Mouse (Mus musculus) kidney, postnatal 10 days (tissue): ENCODE measurements at regions not wholly inside any gene's neighbourhood (a gene's known extent, or its start where the extent isn't known, plus 50 kb on each side); places are given as distances from the start of the nearest gene placed in this dataset.
"Not testable (repeated sequence)": the region's sequence is repeated elsewhere in the genome, so short reads cannot be mapped to it uniquely, and the experiment has no call there.

Experiments used
- DNase-seq: peaks from one replicate; pipeline ENCODE4 v3.0.0; 2021; ENCODE audit warnings: mixed read lengths

DNA sequence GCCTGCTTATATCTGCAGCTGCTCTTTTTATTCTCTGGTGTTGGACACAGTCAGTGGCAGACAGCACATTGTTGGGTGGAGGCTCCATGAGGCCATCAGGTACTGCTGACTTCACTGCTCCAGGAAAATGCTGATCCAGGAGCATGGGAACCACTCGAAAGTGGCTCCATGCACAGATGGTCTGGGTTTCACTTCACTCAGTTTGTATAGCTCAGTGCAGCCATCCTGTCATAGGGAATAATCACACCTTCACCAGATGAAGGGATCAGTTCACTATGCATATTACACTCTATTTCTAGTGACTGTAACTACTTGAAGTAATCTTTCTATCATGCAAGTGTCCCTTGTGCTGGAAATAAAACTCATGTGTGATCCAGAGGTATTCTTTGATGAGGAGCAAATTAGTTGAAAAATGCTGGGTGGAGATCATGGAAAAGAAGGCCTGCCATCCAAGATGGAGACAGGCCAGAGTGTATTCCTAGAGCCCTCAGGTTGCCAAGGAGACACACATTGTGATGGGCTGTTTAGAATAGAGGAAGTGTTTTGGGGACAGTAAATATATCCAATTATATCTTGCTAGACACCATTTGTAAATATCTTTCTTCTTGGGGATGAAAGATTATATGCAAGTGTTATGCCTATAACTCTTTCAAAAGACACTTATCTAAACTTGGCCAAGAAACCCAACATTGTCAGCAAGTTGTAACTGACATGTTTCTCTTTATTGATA lies 103.7 kb upstream of the Arhgap42 start:
- no peak for DNase-seq

DNA sequence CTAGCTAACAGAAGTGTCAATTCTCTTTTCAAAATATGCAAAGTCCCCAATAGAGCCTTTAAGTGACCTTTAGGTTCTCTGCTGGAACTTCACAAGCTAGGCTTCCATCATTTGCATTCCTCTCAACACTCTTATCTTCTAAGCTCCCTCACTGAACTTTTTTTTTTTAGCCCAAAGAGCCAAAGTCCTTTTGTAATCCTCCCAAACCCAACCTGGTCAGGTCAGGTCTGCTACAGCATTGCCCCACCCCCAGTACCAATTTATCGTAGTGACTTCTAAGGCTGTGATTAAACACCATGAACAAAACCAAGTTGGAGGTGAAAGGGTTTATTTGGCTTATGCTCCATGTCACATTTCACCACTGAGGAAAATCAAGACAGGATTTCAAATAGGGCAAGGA lies 79.7 kb upstream of the Arhgap42 start:
- no peak for DNase-seq

DNA sequence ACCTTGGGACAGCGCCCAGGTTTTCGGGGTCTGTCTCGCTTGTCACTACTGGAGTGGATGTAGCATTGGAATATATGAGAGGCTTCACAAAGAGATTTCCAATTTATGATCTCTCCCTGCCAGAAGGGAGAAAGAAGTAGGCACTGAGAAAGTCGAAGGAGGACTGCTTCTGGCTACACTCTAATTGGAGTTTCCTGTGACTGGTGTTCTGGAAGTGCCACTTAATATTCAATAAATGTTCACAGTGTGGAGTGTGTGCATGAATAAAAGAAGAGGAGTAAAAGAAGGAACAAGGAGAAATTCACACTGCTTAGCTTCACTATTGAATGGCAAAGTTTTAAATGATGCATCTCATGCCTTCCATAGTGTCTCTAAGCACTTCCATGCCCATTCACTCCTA lies 77.1 kb upstream of the Arhgap42 start:
- DNase-seq = no peak

DNA sequence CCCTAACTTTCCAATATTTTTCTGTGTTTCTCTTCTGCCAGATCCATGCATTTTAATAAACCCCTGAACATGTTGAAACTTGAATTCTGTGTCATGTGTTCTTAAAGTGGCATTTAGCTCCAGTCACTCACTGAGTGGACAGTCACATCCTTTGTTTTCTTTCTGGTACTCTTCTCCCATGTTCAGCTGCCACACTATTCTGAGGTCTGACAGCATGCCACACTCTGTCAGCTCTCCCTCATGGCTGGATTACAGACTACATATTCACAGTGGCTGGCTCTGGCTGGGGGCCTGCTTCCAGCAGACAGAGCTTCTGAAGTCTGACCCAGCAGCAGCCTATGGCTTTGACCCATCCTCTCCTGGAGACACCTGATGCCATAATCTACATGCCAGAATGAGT lies 73.4 kb upstream of the Arhgap42 start:
- no peak for DNase-seq

DNA sequence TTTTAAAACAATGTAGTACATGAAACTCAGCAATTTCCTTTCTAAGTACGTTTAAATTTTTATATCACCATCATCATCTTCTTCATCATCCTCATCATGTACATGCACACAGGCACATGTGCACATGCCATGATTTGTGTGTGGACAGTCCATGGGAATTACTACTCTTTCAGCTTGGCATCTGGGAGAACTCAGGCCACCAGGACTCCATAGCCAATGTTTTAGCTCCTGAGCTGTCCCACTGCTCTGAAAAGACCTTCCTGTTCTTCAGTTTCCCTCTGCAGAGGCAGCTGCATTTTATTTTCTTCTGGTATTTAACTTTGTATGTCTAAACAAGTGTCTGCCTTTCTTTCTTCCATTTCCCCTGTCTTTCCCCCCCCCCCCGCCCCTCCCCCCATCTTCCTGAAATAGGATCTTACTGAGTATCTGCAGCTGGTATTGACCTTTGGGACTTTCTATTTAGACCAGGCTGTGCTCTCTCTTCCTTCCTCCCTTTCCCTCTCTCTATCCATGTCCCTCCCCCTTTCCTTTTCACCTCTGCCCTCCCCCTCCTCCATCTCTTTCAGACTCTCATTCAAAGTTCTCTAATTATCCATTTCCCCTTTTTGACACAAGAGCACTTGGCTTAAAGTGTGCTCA lies 72.8 kb upstream of the Arhgap42 start:
- no peak for DNase-seq

DNA sequence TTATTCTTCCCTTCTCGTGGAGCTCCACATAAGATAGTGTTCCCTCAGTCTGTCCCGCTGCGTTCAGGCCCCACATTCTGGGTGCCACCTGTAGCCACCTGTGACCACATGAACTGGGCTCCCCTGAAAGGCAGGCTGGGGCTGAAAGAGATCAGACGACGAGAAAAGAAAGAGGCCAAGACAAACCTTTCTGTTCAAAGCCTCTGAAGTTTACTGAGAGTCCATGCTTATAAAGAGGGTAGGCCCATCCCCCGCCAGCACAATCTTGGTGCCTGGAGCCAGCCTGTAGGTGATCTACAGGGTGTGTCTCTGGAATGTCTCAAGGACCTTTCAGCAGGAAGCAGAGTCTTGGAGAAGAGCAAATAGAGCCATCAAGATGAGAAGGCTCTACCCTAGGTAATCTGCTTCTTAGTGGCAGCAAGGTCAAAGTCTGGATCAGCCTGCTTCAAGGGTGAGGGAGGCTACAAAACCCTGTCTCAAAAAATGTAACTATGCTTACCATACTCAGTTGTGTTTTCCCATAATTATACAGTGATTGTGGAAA lies 72.2 kb upstream of the Arhgap42 start:
- not testable (repeated sequence) for DNase-seq

DNA sequence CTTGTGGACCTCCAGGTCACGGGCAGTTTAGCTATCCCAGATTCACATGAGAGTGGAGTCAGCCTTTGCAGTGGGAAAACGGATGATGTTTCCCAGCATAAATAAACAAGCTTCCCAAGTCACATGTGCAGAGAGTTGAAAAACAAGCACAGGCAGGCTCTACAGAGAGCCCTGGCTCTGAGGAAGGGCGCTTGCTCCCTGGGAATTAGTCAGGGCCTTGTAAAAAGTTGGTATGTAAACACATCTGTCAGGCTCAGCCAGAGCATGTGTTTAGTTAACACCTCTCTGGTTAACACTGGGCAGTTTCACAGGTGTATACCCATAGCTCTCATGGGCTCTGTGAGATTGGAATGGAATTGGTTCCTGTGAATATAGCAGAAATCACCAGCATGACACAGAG lies 51.9 kb upstream of the Arhgap42 start:
- no peak for DNase-seq

DNA sequence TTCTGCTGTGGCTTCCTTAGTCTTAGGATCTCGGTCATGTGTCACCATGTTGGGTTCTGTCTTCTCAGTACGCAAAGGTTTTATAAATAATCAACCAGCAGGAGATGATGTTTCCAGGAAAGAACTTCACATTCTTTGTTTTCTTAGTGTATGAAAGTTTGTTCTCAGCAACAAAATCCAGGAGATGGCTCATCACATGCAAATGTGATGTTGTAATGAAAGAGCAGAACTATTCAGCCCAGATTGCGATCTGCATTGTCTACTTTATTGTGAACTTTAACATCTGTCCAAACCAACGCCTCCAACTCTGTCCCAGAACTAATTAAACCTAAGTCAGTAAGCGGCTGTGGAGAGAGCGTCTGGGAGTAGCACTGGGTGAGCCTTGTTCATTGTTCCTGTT lies 50.7 kb upstream of the Arhgap42 start:
- DNase-seq = no peak
